Mouse (Mus musculus) right cerebral cortex, postnatal 10 days (tissue): ENCODE data around the gene Fut2.
"Not testable (repeated sequence)": the region's sequence is repeated elsewhere in the genome, so short reads cannot be mapped to it uniquely, and the experiment has no call there.

Source experiments
- DNase-seq, 2 experiments: peaks; one replicate each; pipeline ENCODE4 v3.0.0; 2021; ENCODE audit warnings: low spot score in 2 of 2

The Fut2 gene

GRCm38 (mm10) chr7:45677627-45678295 lies 11.6 kb upstream of the Fut2 start:
- no peak for DNase-seq

GRCm38 (mm10) chr7:45668921-45669320 lies 2.7 kb upstream of the Fut2 start:
- no peak for DNase-seq

- peak; percentile 64 to 75 for DNase-seq
Measured at GRCm38 (mm10) chr7:45667761-45668160, 1.6 kb upstream of the Fut2 start.

- no peak for DNase-seq
Measured at GRCm38 (mm10) chr7:45665303-45666138, 673 bp downstream of the Fut2 start.

- DNase-seq, result not testable (repeated sequence)
Measured at GRCm38 (mm10) chr7:45661702-45662101, 4.5 kb downstream of the Fut2 start.

- no peak for DNase-seq
Measured at GRCm38 (mm10) chr7:45660746-45661478, 5.3 kb downstream of the Fut2 start.

- no peak for DNase-seq
Measured at GRCm38 (mm10) chr7:45654424-45655047, 11.7 kb downstream of the Fut2 start.

- DNase-seq, result not testable (repeated sequence)
Measured at GRCm38 (mm10) chr7:45650484-45650883, 15.7 kb downstream of the Fut2 start.

GRCm38 (mm10) chr7:45649351-45649750 lies 16.8 kb downstream of the Fut2 start:
- DNase-seq, result no peak

- no peak for DNase-seq
Measured at GRCm38 (mm10) chr7:45646671-45647070, 19.5 kb downstream of the Fut2 start.

GRCm38 (mm10) chr7:45645591-45645971 lies 20.6 kb downstream of the Fut2 start:
- DNase-seq, result no peak

GRCm38 (mm10) chr7:45644872-45645590 lies 21.2 kb downstream of the Fut2 start:
- no peak for DNase-seq

- DNase-seq, result peak; percentile 80 to 86
Measured at GRCm38 (mm10) chr7:45644183-45644582, 22.0 kb downstream of the Fut2 start.

- DNase-seq, result peak; percentile 95 to 96
Measured at GRCm38 (mm10) chr7:45643441-45644178, 22.6 kb downstream of the Fut2 start.

GRCm38 (mm10) chr7:45642503-45643255 lies 23.5 kb downstream of the Fut2 start:
- no peak for DNase-seq

GRCm38 (mm10) chr7:45642083-45642482 lies 24.1 kb downstream of the Fut2 start:
- DNase-seq, result no peak

- no peak for DNase-seq
Measured at GRCm38 (mm10) chr7:45641391-45642040, 24.7 kb downstream of the Fut2 start.

GRCm38 (mm10) chr7:45640191-45640957 lies 25.8 kb downstream of the Fut2 start:
- DNase-seq, result no peak
